Mouse (Mus musculus): ENCODE data around the gene Gnptab.
"Not testable (repeated sequence)": the region's sequence is repeated elsewhere in the genome, so short reads cannot be mapped to it uniquely, and the experiment has no call there.

The Gnptab gene

DNA sequence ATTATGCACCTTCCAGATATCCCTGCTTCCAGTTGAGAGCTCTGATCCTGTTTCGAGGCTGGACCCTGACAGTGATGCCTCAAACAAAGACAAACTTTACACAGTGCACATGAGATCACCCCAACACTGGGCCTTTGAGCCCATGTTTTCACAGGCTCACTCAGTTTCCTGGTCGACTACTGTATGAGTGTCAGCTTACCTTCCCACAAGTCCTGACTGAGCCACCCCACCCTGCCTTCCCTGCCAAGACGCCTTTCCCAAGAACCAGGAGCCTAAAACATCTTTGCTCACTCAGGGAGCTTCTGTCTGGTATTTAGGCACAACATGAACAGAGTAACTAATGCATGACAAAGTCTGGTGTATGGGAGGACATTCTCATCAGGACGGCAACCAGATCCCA is 9.7 kb upstream of the Gnptab start:
- CTCF ChIA-PET = interaction anchor here in 1 of 4 experiments (1.0 kb wide), 1 partner anchor 14 kb away, joined by 4 read pairs; no protein-coding TSS in a partner anchor
- POLR2A ChIA-PET = interaction anchor here in 1 of 4 experiments (0.7 kb wide), 2 partner anchors 1445 to 1694 kb away, joined by 5 to 6 read pairs; no protein-coding TSS in a partner anchor

DNA sequence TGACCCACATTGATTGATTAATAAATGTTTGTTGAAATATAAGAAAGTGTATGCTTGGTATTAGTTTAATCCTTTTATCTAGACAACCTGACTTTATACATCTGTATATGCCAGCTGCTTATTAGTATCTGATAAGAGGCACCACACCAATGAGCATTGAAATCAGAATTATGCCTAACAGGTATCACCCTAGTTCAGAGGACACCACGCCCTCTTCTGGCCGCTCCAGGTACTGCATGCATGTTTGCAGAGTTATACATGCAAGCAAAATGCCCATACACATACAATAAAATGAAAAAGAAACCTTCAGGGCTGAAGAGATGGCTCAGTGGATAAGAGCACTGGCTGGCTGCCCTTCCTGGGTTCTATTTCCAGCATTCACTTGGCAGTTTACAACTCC is 7.1 kb upstream of the Gnptab start:
- ChIA-PET CTCF (no interaction called here), POLR2A (interaction anchor here in 1 of 4 experiments (1.4 kb wide), 1 partner anchor 11 kb away, joined by 3 read pairs; no protein-coding TSS in a partner anchor)

DNA sequence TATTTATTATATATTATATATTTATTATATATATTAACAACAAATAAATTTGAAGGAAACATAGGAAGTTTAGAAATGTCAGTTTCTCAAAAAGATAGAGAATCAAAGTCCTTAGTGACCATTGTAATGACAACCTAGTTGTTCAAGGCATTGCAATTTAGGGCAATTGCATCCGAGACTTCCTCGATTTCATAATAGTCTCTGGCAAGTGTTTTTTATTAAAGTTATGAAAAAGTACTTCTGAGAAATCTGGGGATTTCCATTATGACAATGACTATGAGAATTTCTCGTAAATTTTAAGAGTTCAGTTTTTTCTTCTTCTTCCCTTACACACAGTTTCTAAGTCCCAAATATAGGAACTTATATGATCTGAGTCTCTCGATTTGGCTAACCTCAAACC is 6.5 kb upstream of the Gnptab start:
- ChIA-PET POLR2A (no interaction called here), CTCF (no interaction called here)

DNA sequence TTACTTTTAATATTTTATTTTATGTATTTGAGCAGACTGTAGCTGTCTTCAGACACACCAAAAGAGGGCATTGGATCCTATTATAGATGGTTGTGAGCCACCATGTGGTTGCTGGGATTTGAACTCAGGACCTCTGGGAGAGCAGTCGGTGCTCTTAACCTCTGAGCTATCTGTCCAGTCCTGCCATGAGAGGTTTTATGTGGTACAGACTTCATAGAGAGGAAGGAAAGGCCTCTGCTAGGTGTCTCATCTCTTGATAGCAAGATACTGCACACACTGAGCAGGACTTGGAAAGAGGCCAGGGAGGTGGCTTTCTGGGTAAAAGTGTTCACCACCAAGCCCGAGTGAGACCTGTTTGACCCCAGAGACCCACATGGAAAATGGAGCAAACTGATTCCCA is 6.0 kb upstream of the Gnptab start:
- POLR2A ChIA-PET, CTCF ChIA-PET: not testable (repeated sequence)

DNA sequence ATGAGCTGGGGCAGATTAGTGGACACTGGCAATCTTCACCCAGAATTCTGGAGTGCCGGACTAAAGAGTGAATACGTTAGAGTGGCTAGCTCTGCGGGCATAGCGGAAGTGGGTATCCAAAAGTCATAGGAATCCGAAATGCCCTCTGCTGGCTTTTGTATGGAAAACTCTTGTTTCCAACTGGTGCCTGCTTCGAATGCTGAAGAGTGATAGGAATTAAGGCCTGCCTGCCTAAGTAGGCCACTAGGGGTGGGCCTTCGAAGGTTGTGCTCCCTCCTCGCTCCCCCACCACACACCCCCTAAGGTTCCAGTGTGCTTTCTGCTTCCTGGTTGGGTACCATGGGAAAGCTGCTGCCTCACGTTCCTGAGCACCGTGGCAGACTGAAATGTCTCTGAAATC is 3.9 kb upstream of the Gnptab start:
- POLR2A ChIA-PET = interaction anchor here in 1 of 4 experiments (0.6 to 0.8 kb wide), 2 partner anchors 11 to 173 kb away, joined by 3 to 4 read pairs; no protein-coding TSS in a partner anchor
- CTCF ChIA-PET = interaction anchor here in 3 of 4 experiments (1.1 to 1.9 kb wide), 5 partner anchors 11 to 356 kb away, joined by 4 to 10 read pairs (median 4); partner anchors contain the start of gene Arl1 (in 1 of the 3)

DNA sequence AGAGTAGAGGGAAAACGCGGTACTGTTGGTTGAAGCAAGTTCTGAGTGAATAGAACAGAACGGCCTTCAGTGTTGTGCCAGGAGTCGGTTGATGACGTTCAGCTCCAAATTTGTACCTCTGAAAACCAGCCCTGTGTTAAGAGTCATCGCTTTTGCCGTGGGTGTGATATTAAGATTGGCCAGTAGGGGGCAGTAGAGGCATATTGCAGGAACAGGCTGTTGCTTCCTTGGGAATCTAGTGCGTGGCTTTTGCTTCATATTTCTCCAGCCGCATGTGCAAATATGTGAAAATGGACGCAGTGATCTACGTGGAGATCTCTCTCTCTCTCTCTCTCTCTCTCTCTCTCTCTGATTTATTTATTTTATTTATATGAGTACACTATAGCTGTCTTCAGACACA is 2.2 kb upstream of the Gnptab start:
- CTCF ChIA-PET = interaction anchor here (0.5 to 1.9 kb wide), 36 partner anchors 9 to 768 kb away, joined by 3 to 13 read pairs (median 4); partner anchors contain the start of gene Chpt1 (in 1 of the 4)

DNA sequence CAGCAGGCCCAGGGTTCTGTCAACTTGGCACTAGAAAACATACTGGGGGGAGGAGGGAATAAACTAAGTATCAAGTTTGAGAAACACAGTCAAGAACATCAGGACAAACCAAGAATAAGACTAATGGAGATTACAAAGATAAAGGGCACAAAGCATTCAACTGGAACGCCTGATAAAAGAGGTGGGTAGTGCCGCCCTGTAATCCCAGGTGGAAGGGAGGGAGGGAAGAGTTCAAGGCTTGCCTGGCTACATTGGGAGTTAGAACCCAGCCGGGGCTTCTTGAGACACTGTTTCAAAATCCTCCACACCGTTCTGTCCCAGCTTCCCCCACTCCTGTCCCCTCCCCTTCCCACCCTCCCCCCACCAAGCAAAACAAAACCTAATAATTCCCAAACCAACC is 1.3 kb upstream of the Gnptab start:
- POLR2A ChIA-PET = interaction anchor here in 2 of 4 experiments (0.7 to 1.2 kb wide), 3 partner anchors 13 to 512 kb away, joined by 3 to 4 read pairs (median 3); no protein-coding TSS in a partner anchor
- CTCF ChIA-PET = interaction anchor here in 1 of 4 experiments (1.2 to 1.5 kb wide), 2 partner anchors 13 to 348 kb away, joined by 3 to 12 read pairs; no protein-coding TSS in a partner anchor

More for the DNA sequence above, 2.2 kb upstream of the Gnptab start:
- POLR2A ChIA-PET = interaction anchor here in 2 of 4 experiments (0.9 to 1.2 kb wide), 2 partner anchors 10 to 127 kb away, joined by 3 to 5 read pairs; partner anchors contain the start of gene Chpt1 (in 1 of the 2)

DNA sequence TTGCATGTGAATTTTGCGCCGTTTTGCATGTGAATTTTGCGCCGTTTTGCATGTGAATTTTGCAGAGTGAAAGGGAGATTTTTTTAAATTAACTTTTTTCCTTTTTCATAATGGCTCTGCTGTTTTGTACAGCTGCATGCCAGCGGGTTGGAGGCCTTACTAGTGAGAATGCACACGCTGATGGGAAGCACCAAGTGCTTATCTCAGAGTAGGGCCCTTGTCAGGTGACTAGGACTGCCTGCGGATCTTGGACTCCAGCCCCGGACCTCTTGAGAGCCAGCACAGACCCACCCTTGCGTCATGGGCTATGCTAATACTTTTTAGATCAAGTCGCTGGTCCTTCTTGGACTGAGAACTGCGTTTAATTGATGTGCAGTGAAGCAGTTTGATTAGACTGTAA is 1.1 kb downstream of the Gnptab start:
- CTCF ChIA-PET = interaction anchor here in 2 of 4 experiments (0.9 to 1.0 kb wide), 2 partner anchors 345 to 603 kb away, joined by 3 read pairs; no protein-coding TSS in a partner anchor
- POLR2A ChIA-PET = interaction anchor here in 2 of 4 experiments (1.4 to 1.8 kb wide), 2 partner anchors 10 to 11 kb away, joined by 3 to 5 read pairs; no protein-coding TSS in a partner anchor

DNA sequence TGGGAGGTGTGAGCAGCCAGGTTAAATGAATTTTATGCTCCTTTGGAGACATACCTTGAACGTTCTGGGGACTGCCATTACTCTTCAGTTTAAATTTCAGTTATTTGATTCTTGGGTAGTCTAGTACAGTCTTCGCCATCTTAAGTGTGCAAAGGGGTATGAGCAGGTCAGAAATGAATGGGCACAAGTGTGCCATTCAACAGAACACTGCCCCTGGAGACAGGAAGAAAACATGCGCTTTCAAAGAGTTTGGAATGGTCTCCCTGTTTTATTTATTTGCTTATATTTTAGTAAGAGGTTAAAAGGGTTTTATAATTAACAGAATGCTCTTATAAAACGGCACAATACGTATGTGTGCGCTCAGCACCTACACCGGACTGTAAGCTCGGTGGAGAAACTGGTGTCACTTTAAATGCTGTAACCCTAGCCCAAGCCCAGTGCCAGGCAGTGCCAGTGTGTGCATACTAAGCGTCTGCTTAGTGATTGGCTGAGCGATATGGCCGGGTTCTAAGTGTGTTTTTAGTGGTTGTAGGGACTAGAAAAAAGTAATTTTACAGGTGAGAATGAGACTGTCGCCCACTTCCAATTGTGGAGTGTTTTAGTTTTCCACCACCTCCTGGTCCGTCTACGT is 1.6 kb downstream of the Gnptab start:
- POLR2A ChIA-PET = interaction anchor here in 1 of 4 experiments (1.4 to 1.8 kb wide), 2 partner anchors 11 to 19 kb away, joined by 3 to 7 read pairs; no protein-coding TSS in a partner anchor

DNA sequence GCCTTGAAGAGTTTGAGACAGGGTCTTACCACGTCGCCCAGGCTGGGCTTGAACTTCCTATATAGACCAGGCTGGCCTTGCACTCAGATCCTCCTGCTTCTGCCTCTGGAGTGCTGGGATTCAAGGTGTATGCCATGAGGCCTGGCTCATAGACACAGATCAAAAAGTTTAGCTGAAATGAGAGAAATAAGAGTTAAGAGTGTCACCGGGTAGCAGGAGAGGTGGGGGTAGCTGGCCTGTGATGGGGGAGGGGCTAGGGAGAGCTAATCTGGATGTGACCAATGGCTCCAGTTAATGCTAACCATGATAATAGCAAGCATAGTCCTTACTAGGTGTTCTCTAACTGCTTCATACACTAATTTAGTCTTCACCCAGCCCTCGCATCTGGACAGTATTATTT is 2.4 kb downstream of the Gnptab start:
- POLR2A ChIA-PET = interaction anchor here in 1 of 4 experiments (1.1 to 1.8 kb wide), 3 partner anchors 18 to 302 kb away, joined by 3 to 7 read pairs (median 4); no protein-coding TSS in a partner anchor
- CTCF ChIA-PET = no interaction called here

More for the DNA sequence above, 1.6 kb downstream of the Gnptab start:
- CTCF ChIA-PET = no interaction called here

DNA sequence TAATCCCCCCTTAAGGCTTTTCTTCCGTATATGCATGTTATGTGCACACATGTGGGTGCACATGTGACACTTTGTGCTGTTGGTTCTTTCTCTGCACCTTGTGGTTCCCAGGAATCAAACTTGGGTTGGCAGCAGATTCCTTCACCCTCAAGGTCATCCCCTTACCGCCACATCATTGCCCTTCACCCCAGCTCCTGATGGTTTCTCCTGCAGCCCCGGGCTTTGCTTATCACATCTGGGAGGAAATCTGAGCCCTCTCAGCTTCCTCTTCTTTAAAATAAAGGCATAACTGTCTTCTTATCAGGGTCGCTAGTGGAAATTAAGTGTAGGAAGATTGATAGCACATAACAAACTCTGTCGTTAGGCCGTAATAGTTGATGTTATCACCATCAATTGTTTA is 3.1 kb downstream of the Gnptab start:
- POLR2A ChIA-PET = interaction anchor here in 2 of 4 experiments (0.7 to 1.8 kb wide), 5 partner anchors 10 to 311 kb away, joined by 3 to 7 read pairs (median 4); no protein-coding TSS in a partner anchor
- CTCF ChIA-PET = no interaction called here

DNA sequence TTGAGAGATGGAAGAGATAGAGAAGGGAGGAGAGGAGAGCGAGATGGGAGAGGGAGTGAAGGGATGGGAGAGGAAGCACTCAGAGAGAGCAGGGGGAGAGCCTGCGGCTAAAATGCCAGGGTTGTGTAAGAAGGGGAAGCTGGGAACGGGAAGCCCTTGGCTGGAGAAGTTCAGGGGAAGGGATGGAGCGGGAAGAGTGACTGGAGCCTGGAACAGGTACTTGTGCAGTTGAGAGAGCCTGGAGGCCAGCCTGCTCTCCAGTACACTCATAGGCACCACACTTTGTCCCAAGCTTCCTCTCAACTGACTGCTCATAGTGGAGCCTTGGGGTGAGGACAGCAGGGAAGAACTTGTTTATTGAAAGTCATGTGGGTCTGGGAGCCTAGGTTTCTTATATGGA is 4.5 kb downstream of the Gnptab start:
- POLR2A ChIA-PET = interaction anchor here in 1 of 4 experiments (1.8 kb wide), 1 partner anchor 11 kb away, joined by 6 read pairs; no protein-coding TSS in a partner anchor
- CTCF ChIA-PET = no interaction called here

DNA sequence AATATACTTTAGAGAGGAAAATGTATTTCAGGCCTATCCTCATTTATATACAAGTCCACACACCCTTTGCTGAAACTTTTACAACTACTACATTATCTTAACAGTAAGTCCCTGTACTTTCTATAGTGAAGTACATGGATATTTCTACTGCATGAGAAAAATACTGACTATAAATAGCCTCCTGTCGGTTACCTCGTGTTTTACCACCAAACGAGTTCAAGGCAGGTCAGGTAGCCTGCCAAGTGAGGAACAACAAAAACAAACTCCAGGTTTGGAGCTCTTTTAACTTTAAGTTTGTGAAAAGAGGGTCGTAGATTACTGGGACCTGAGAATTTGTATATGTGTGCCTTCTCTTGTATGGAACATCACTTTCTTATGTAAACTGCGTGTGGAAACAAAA is 5.1 kb downstream of the Gnptab start:
- POLR2A ChIA-PET = interaction anchor here in 1 of 4 experiments (0.9 to 1.8 kb wide), 2 partner anchors 10 to 21 kb away, joined by 3 to 6 read pairs; no protein-coding TSS in a partner anchor
- CTCF ChIA-PET = interaction anchor here in 1 of 4 experiments (0.7 kb wide), 1 partner anchor 92 kb away, joined by 3 read pairs; no protein-coding TSS in a partner anchor

DNA sequence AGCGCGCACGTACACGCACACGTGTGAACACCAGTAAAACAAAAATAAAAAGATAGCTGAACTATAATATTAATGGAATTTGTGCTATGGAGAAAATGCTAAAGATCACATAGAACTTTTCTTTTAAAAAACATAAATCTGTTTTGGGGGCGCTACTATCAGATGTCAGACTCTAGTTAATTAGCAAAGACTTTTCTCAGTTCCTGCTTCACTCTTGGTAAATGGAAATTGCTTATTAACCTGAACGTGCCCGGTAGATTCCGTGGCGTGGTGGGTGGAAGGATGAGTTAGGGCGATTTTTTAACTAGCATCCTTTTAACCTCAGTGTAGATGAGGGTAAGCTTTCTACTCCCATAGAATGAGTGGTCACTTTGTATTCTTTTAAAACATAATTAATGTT is 6.4 kb downstream of the Gnptab start:
- CTCF ChIA-PET = interaction anchor here in 1 of 4 experiments (0.8 kb wide), 1 partner anchor 9 kb away, joined by 3 read pairs; no protein-coding TSS in a partner anchor
- POLR2A ChIA-PET = interaction anchor here in 1 of 4 experiments (1.2 to 1.8 kb wide), 2 partner anchors 9 to 68 kb away, joined by 3 to 6 read pairs; no protein-coding TSS in a partner anchor

DNA sequence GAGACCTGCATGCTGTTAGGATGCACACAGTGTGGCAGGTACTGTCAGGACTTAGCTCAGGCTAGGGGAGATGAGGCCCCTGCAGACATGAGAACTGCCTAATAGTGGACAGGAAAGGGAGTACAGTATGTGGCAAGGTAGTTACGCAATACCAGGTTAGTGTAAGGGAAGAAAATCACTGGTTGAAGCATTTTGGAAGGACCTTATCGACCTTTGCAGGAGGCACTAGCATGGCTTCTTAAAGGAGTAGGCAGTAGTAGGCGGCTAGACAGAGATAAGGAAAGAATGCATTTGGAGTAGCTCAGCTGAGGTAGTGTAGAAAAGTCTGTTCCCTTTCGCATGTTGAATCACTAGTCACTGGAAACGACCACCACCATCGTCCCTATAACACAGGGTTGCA is 6.8 kb downstream of the Gnptab start:
- POLR2A ChIA-PET = interaction anchor here in 1 of 4 experiments (1.2 kb wide), 1 partner anchor 67 kb away, joined by 3 read pairs; no protein-coding TSS in a partner anchor
- CTCF ChIA-PET = interaction anchor here in 2 of 4 experiments (0.6 to 0.8 kb wide), 2 partner anchors 9 to 339 kb away, joined by 3 to 6 read pairs; no protein-coding TSS in a partner anchor

DNA sequence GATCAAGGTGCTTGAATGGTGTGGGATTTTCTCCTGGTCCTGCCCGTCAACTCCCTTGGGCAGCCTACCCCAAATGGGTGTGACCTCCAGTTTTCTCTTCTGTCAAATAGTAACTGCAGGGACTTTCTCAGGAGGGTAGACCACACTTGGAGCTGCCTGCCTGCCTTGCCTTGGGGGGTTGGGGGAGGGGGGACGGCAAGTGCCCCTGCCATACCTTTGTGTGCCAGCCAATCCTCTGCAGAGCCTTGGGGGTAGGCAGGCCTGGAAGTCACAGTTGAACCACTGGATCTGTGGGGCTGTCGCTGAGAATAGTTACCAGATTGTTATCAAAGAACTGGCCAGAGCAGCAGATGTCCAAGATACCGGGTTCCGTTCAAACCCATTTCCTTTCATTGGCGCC is 7.3 kb downstream of the Gnptab start:
- POLR2A ChIA-PET = no interaction called here
- CTCF ChIA-PET = interaction anchor here in 2 of 4 experiments (0.6 to 0.8 kb wide), 2 partner anchors 10 to 339 kb away, joined by 3 to 6 read pairs; no protein-coding TSS in a partner anchor

DNA sequence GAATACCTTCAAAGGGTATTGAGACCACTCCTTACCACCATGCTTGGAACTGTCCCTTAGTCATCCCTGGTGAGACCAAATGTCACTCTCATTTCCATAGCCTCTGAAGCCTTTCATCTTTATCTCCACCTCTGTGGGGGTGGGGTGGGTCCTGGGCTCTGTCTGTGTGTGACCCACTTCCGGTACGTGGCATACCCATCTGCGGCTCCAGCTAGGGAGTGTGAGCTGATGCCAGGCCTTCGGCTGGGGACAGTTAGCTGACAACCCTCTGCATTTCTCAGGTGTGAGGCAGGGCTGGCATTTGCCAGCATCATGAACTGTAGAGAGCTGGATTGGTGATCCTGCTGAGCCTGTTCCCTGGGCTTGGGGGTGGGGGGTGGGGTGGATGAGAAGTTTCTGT is 10.6 kb downstream of the Gnptab start:
- ChIA-PET POLR2A (interaction anchor here in 3 of 4 experiments (0.6 to 3.1 kb wide), 6 partner anchors 9 to 461 kb away, joined by 3 to 8 read pairs (median 4); partner anchors contain the start of genes Dram1 (in 1 of the 3) and Gnptab (in 1 of the 3)), CTCF (interaction anchor here in 3 of 4 experiments (0.6 to 2.4 kb wide), 4 partner anchors 13 to 99 kb away, joined by 3 to 12 read pairs (median 6); no protein-coding TSS in a partner anchor)

DNA sequence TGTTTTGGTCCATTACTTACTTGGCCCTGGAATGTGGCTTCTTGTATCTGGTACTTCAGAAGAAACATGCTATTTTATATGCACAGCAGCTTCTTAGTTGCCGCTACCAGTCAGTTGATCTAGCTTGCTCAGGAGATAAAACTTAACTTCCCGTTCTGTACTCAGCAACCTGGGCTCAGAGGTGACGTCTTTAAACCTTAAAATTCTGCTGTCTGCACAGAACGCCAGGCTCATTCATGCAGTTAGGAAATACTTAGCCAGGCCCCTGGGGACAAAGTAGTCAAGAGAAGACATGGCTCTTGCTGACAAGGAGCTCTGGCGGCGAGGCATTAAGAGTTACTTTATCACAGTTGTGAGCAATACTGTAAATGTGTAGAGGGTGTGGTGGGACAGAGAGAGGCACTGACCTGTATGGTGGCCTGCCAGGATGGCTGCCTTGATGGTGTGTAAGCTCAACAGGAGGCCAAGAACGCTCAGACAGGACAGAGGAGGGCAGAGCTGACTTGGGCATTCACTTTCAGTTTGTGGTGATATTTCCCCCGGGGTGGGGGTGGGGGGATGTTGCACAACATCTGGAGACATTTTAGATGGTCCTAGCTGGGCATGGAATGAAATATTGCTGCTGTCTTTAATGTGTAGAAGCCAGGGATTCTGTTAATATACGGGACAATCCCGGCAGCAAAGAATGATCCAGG is 11.3 kb downstream of the Gnptab start:
- ChIA-PET POLR2A (interaction anchor here in 3 of 4 experiments (0.7 to 3.1 kb wide), 6 partner anchors 8 to 407 kb away, joined by 3 to 8 read pairs (median 4); partner anchors contain the start of genes Dram1 (in 1 of the 3) and Gnptab (in 1 of the 3)), CTCF (interaction anchor here in 2 of 4 experiments (0.6 to 2.4 kb wide), 2 partner anchors 13 to 99 kb away, joined by 6 to 12 read pairs; no protein-coding TSS in a partner anchor)
